Mouse (Mus musculus): ENCODE measurements at regions not wholly inside any gene's neighbourhood (a gene's known extent, or its start where the extent isn't known, plus 50 kb on each side); places are given as distances from the start of the nearest gene placed in this dataset.

GRCm38 (mm10) chr19:33065274-33066200 is 308.2 kb downstream of the Pten start:
- H3K36me3 ChIP-seq (replicated peaks; ENCODE audit: control insufficient read depth, insufficient read depth, low read depth, low read length) = no peaks in the 10 kb centered on the region
- H3K4me1 ChIP-seq (ENCODE audit: control insufficient read depth, insufficient read depth, low read length) = no peaks in the 10 kb centered on the region; the same call in 1 of the 2 replicates
- H3K27ac ChIP-seq (replicated peaks; ENCODE audit: low read depth, low read length) = no peak overlapping the region
- H3K27me3 ChIP-seq (ENCODE audit: control insufficient read depth, insufficient read depth, low read length) = no peaks in the 10 kb centered on the region
- no peak overlapping the region for H3K4me3 ChIP-seq (ENCODE audit: low read depth, low read length)
- DNase-seq (ENCODE audit: low spot score) (peak; percentile 72), ATAC-seq (replicated peaks; ENCODE audit: insufficient number of reproducible peaks, low FRiP score, low TSS enrichment, low read depth) (no peak)
- no peaks in the 10 kb centered on the region for H3K9me3 ChIP-seq (replicated peaks; ENCODE audit: control insufficient read depth, low read length)
- H3K4me2 ChIP-seq (ENCODE audit: low read depth, low read length) = no peak overlapping the region
- no peak overlapping the region for H3K9ac ChIP-seq (replicated peaks; ENCODE audit: low read length)
- 44% methylated on average over 19 of the region's 19 CpGs for WGBS

- H3K4me1 ChIP-seq (ENCODE audit: control insufficient read depth, insufficient read depth, low read length) = no peaks in the 10 kb centered on the region; the same call in 1 of the 2 replicates
- H3K27ac ChIP-seq (replicated peaks; ENCODE audit: low read depth, low read length) = no peak overlapping the region
- H3K4me3 ChIP-seq (ENCODE audit: low read depth, low read length) = no peak overlapping the region
- H3K27me3 ChIP-seq (ENCODE audit: control insufficient read depth, insufficient read depth, low read length) = no peaks in the 10 kb centered on the region
- no peak overlapping the region for H3K9ac ChIP-seq (replicated peaks; ENCODE audit: low read length)
- DNase-seq (ENCODE audit: low spot score) = peak; percentile 41
- H3K36me3 ChIP-seq (replicated peaks; ENCODE audit: control insufficient read depth, insufficient read depth, low read depth, low read length) = no peaks in the 10 kb centered on the region
- H3K9me3 ChIP-seq (replicated peaks; ENCODE audit: control insufficient read depth, low read length) = no peaks in the 10 kb centered on the region
- WGBS = 47% methylated on average over 11 of the region's 11 CpGs
- no peak overlapping the region for H3K4me2 ChIP-seq (ENCODE audit: low read depth, low read length)
- ATAC-seq (replicated peaks; ENCODE audit: insufficient number of reproducible peaks, low FRiP score, low TSS enrichment, low read depth) = no peak; the same call in 1 of the 2 replicates
Measured at GRCm38 (mm10) chr19:33068351-33068955, 311.2 kb downstream of the Pten start.

GRCm38 (mm10) chr19:33069761-33070160 is 312.5 kb downstream of the Pten start:
- Histone ChIP-seq H3K4me2 (ENCODE audit: low read depth, low read length) (no peak overlapping the region), H3K36me3 (replicated peaks; ENCODE audit: control insufficient read depth, insufficient read depth, low read depth, low read length) (no peaks in the 10 kb centered on the region), H3K9me3 (replicated peaks; ENCODE audit: control insufficient read depth, low read length) (no peaks in the 10 kb centered on the region), H3K9ac (replicated peaks; ENCODE audit: low read length) (no peak overlapping the region), H3K27me3 (ENCODE audit: control insufficient read depth, insufficient read depth, low read length) (no peaks in the 10 kb centered on the region), H3K27ac (replicated peaks; ENCODE audit: low read depth, low read length) (no peak overlapping the region), H3K4me3 (ENCODE audit: low read depth, low read length) (no peak overlapping the region), H3K4me1 (ENCODE audit: control insufficient read depth, insufficient read depth, low read length) (no peaks in the 10 kb centered on the region; the same call in 1 of the 2 replicates)
- no peak for ATAC-seq (replicated peaks; ENCODE audit: insufficient number of reproducible peaks, low FRiP score, low TSS enrichment, low read depth)
- WGBS = 39% methylated on average over 6 of the region's 6 CpGs
- no peak for DNase-seq (ENCODE audit: low spot score)

- DNase-seq (ENCODE audit: low spot score) (no peak), ATAC-seq (replicated peaks; ENCODE audit: insufficient number of reproducible peaks, low FRiP score, low TSS enrichment, low read depth) (no peak)
- Histone ChIP-seq H3K36me3 (replicated peaks; ENCODE audit: control insufficient read depth, insufficient read depth, low read depth, low read length) (no peaks in the 10 kb centered on the region), H3K27ac (replicated peaks; ENCODE audit: low read depth, low read length) (no peak overlapping the region), H3K4me1 (ENCODE audit: control insufficient read depth, insufficient read depth, low read length) (no peaks in the 10 kb centered on the region), H3K27me3 (ENCODE audit: control insufficient read depth, insufficient read depth, low read length) (no peaks in the 10 kb centered on the region), H3K9me3 (replicated peaks; ENCODE audit: control insufficient read depth, low read length) (no peaks in the 10 kb centered on the region), H3K9ac (replicated peaks; ENCODE audit: low read length) (no peak overlapping the region), H3K4me3 (ENCODE audit: low read depth, low read length) (no peak overlapping the region), H3K4me2 (ENCODE audit: low read depth, low read length) (no peak overlapping the region)
- 87% methylated on average over 2 of the region's 2 CpGs for WGBS
Measured at GRCm38 (mm10) chr19:33072299-33072698, 315.0 kb downstream of the Pten start.

GRCm38 (mm10) chr19:33074907-33075306 is 317.2 kb downstream of the Rnls start:
- H3K9me3 ChIP-seq (replicated peaks; ENCODE audit: control insufficient read depth, low read length) = no peaks in the 10 kb centered on the region
- DNase-seq (ENCODE audit: low spot score) (no peak), ATAC-seq (replicated peaks; ENCODE audit: insufficient number of reproducible peaks, low FRiP score, low TSS enrichment, low read depth) (no peak)
- H3K27me3 ChIP-seq (ENCODE audit: control insufficient read depth, insufficient read depth, low read length) = no peaks in the 10 kb centered on the region
- no peaks in the 10 kb centered on the region for H3K36me3 ChIP-seq (replicated peaks; ENCODE audit: control insufficient read depth, insufficient read depth, low read depth, low read length)
- H3K4me2 ChIP-seq (ENCODE audit: low read depth, low read length) = no peak overlapping the region
- no peak overlapping the region for H3K4me3 ChIP-seq (ENCODE audit: low read depth, low read length)
- no peak overlapping the region for H3K9ac ChIP-seq (replicated peaks; ENCODE audit: low read length)
- whole genome bisulfite sequencing = 68% methylated on average over 4 of the region's 4 CpGs
- no peaks in the 10 kb centered on the region for H3K4me1 ChIP-seq (ENCODE audit: control insufficient read depth, insufficient read depth, low read length)
- H3K27ac ChIP-seq (replicated peaks; ENCODE audit: low read depth, low read length) = no peak overlapping the region

DNA sequence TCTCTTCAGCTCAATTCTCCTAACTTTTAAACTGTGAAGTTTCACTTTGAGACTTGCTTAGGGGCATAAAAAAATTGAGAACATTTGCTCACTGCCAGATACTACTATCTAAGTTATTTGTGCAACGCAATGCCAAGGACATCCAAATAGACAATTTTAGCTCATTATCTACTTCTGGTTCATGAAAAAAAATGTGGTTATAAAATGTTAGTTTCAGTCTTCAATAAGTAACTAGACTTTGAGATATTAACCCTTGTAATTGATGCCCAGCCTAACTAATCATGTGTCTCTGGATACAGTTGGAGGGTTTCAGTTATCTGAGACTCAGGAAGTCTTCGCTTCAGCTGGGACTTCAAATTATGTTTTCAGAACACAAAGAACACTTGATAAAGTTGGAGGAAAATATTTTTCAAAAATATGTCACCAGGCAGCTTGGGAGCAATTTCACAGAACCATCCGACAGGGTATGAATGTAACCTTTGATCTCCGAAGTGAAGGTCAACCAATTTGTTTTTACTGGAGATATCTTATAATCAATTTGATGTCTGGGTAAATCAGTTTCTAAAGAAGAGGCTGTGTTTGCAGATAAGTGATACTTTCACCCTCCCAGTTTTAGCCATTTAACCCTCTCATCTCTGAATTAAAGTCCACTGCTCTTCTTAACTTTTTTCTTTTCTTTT is 313.3 kb downstream of the Rnls start:
- Histone ChIP-seq H3K9me3 (replicated peaks; ENCODE audit: control insufficient read depth, low read length) (no peaks in the 10 kb centered on the region), H3K4me2 (ENCODE audit: low read depth, low read length) (no peak overlapping the region), H3K4me1 (ENCODE audit: control insufficient read depth, insufficient read depth, low read length) (no peaks in the 10 kb centered on the region), H3K9ac (replicated peaks; ENCODE audit: low read length) (no peak overlapping the region), H3K27me3 (ENCODE audit: control insufficient read depth, insufficient read depth, low read length) (no peaks in the 10 kb centered on the region), H3K27ac (replicated peaks; ENCODE audit: low read depth, low read length) (no peak overlapping the region), H3K36me3 (replicated peaks; ENCODE audit: control insufficient read depth, insufficient read depth, low read depth, low read length) (no peaks in the 10 kb centered on the region), H3K4me3 (ENCODE audit: low read depth, low read length) (no peak overlapping the region)
- no peak for DNase-seq (ENCODE audit: low spot score)
- 61% methylated on average over 4 of the region's 4 CpGs for WGBS
- ATAC-seq (replicated peaks; ENCODE audit: insufficient number of reproducible peaks, low FRiP score, low TSS enrichment, low read depth) = no peak

DNA sequence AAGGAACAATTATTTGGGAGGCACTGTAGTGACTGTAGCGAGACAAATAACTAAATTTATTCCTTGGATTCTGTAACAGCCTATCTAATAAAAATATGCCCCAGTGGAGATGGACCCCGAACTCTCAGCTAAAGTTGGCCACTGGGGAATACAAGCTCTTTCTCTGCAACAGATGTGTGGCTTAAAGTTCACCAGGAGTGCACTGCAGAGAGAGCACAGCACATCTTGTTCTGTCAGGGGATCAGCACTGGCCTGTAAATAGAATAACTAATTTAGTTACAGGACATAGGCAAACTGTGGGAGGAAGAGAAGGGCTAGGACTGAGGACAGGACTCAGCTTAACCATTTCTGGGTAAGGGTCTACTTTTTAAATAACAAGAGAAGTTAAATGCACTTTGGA is 312.1 kb downstream of the Rnls start:
- Histone ChIP-seq H3K27ac (replicated peaks; ENCODE audit: low read depth, low read length) (no peak overlapping the region), H3K4me1 (ENCODE audit: control insufficient read depth, insufficient read depth, low read length) (no peaks in the 10 kb centered on the region), H3K36me3 (replicated peaks; ENCODE audit: control insufficient read depth, insufficient read depth, low read depth, low read length) (no peaks in the 10 kb centered on the region), H3K9ac (replicated peaks; ENCODE audit: low read length) (no peak overlapping the region), H3K27me3 (ENCODE audit: control insufficient read depth, insufficient read depth, low read length) (no peaks in the 10 kb centered on the region), H3K9me3 (replicated peaks; ENCODE audit: control insufficient read depth, low read length) (no peaks in the 10 kb centered on the region), H3K4me2 (ENCODE audit: low read depth, low read length) (no peak overlapping the region), H3K4me3 (ENCODE audit: low read depth, low read length) (no peak overlapping the region)
- WGBS = 50% methylated on average over 2 of the region's 2 CpGs
- DNase-seq (ENCODE audit: low spot score) = no peak
- no peak for ATAC-seq (replicated peaks; ENCODE audit: insufficient number of reproducible peaks, low FRiP score, low TSS enrichment, low read depth)

- no peak for DNase-seq (ENCODE audit: low spot score)
- H3K27me3 ChIP-seq (ENCODE audit: control insufficient read depth, insufficient read depth, low read length) = no peaks in the 10 kb centered on the region
- no peak overlapping the region for H3K4me3 ChIP-seq (ENCODE audit: low read depth, low read length)
- H3K9ac ChIP-seq (replicated peaks; ENCODE audit: low read length) = no peak overlapping the region
- 87% methylated on average over 3 of the region's 3 CpGs for WGBS
- no peak for ATAC-seq (replicated peaks; ENCODE audit: insufficient number of reproducible peaks, low FRiP score, low TSS enrichment, low read depth)
- no peaks in the 10 kb centered on the region for H3K36me3 ChIP-seq (replicated peaks; ENCODE audit: control insufficient read depth, insufficient read depth, low read depth, low read length)
- no peaks in the 10 kb centered on the region for H3K9me3 ChIP-seq (replicated peaks; ENCODE audit: control insufficient read depth, low read length)
- no peaks in the 10 kb centered on the region for H3K4me1 ChIP-seq (ENCODE audit: control insufficient read depth, insufficient read depth, low read length)
- H3K4me2 ChIP-seq (ENCODE audit: low read depth, low read length) = no peak overlapping the region
- H3K27ac ChIP-seq (replicated peaks; ENCODE audit: low read depth, low read length) = no peak overlapping the region
Measured at GRCm38 (mm10) chr19:33081493-33081892, 310.6 kb downstream of the Rnls start.

All from embryonic facial prominence, embryonic 11.5 days (tissue).